Mouse (Mus musculus) retina, embryonic 14.5 days (tissue): ENCODE measurements around the gene Gm45062.

Experiments
- DNase-seq: peaks from one replicate; pipeline ENCODE4 v3.0.0-alpha.2; 2015; ENCODE audit warnings: low spot score

Gm45062 gene

GRCm38 (mm10) chr6:8619582-8620350 lies 360.5 kb downstream of the Gm45062 start:
- no peak for DNase-seq

DNA sequence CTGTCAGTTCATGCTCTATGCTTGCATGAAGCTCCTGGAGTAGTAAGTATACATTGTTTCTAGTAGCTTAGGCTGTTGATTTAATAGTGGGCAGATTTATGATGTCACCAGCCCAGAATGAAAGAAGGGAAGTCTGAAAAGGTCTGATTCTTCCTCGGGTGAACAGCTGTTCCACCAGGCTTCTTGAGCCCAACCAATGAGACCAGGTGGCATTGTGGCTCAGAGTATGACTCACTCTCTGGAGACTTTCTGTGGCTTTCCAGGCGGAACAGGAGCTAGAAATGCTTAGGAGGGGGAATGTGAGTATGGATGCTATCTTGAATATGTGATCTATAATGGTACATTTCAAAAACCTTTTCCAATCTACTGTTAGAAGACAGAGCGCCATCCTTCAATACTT lies 363.8 kb downstream of the Gm45062 start:
- DNase-seq = no peak

- no peak for DNase-seq
These were observed 369.0 kb downstream of the Gm45062 start for GRCm38 (mm10) chr6:8628226-8628625.

DNA sequence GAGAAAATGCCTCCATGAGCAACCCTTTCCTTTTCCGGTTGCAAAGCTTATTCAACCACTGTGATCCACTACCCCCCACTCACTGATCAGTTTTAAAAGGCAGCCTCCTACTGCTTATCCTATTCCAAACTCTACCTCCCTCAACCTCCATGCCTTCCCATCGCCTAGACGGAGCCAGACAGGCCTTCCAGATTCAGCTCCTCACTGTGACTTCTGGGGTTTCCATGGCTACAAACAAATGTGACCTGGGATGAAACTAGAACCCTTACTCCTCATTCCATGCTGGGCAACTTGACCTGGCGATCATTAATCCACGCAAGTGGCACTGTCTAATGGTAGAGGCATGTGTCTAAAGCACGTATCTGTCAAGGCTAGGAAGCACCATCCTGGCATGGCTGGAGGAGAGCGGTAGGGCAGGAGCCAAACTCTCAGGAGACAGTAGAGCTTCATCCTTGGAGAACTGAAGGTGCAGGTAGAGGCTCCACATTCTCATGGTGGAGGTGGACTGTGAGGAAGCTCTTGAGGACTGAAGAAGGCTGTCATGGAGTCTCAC lies 369.5 kb downstream of the Gm45062 start:
- DNase-seq = no peak

- DNase-seq = no peak
These were observed 371.3 kb downstream of the Gm45062 start for GRCm38 (mm10) chr6:8630531-8630930.

DNA sequence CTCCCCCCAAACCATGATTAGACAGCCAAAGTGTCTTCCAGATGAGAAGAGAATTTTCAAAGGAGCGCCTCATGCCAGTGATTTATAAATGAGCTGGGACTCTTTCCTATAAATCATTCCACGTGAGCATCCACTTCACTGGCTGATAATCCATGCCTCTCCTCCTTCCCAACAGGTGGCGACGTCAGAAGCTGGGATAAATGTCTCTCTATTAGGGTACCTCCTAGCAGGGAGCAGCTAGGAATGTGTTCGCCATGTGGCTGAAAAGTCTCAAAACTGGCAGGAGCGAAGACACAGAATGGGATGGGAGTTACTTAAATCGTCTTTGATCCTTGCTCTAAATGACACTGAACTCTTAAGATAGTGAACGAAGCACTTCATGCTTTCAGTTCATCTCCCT lies 372.1 kb downstream of the Gm45062 start:
- DNase-seq = no peak

DNA sequence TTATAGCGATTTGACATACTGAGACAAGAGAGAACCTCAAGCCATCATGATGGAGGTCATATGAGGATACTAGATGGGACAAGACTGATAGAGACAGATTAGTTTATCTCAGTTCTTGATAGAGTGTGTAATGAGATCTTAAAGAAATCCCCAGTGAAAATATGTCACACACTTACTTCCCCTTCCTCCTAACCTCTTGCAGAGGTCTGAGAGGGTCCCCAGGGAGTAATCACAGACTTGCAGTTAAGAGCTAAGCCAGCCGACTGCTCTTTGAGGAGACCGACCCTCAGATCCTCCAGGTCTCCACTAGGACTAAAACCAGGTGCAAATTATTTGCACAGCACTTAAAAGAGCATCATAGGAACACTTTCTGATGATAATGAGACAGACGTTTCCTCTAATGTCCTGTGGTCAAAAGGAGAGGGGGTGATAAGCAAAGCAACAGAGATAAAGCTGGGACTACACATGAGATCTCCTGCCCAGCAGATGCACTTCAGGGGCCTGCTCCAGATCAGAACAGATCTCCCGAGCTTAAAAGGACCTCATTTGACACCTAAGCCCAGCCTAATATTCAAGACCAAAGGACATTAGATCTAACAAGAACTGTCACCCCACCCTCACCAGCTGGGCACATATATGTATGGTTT lies 372.9 kb downstream of the Gm45062 start:
- no peak for DNase-seq

DNA sequence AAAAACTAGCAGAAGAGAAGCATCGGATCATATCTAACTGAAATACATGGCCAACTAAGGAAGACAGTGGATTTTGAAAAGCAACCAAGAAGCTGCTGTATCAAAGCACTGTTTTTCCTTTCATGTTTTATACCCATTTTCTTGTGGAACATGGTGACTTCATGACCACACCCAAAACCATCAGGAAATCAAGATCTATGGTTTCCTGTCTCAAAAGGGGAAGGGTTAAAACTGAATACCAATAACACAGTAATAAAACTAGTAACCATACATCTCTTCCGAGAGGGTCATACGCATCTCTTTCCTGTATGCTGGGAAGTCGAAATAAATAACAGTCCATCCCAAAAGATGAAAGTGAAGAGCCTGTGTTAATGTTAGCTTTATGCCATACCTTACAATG lies 373.5 kb downstream of the Gm45062 start:
- no peak for DNase-seq

- DNase-seq = no peak
These were observed 378.9 kb downstream of the Gm45062 start for GRCm38 (mm10) chr6:8638122-8638521.

- DNase-seq = no peak
These were observed 379.6 kb downstream of the Gm45062 start for GRCm38 (mm10) chr6:8638899-8639298.

- no peak for DNase-seq
These were observed 380.3 kb downstream of the Gm45062 start for GRCm38 (mm10) chr6:8639526-8639925.

DNA sequence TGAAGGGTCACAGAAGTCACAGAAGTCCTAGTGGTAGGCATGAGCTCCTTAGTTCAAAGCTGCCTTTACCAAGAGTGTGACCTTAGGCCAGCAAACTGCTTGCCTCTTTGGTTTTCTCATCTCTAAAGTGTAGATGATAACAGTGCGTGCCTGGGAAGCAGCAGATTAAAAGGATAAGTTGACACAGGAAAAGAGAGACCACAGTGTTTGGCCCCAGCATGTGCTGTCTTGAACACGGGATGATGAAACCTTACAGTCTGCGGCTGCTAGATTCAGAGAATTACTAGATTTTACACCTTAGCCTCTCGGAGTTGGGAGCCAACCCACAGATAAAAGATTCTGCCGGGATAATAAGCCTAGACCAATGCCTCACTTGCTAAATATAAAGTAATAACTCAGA lies 381.6 kb downstream of the Gm45062 start:
- no peak for DNase-seq

- DNase-seq = no peak
These were observed 385.5 kb downstream of the Gm45062 start for GRCm38 (mm10) chr6:8644703-8645102.

- DNase-seq = no peak
These were observed 386.5 kb downstream of the Gm45062 start for GRCm38 (mm10) chr6:8645708-8646107.
